Mouse (Mus musculus) liver, embryonic 15.5 days (tissue): Measurements from ENCODE around the gene Pbx4. TPM values are rescaled to one million over a fixed set of nuclear protein-coding genes. Genes with fewer than 3 reads are reported as not detected.

Experiments used
- ATAC-seq: fragments of 200-750 bp; cut with Nextera tagmentation; 2 replicates; pipeline ENCODE4 v1.8.0; 2017; ENCODE audit warnings: moderate number of reproducible peaks, mild to moderate bottlenecking, moderate library complexity; ENCODE audit not compliant: insufficient read depth
- H3K27ac ChIP-seq: fragments of 300-500 bp; sonication (generic); replicated peaks from 2 replicates; pipeline ENCODE4 v1.5.1; 2015; ENCODE audit warnings: mild to moderate bottlenecking, inconsistent platforms
- H3K27me3 ChIP-seq: fragments of 300-500 bp; sonication (generic); 2 replicates; pipeline ENCODE4 v1.6.1; 2015; ENCODE audit warnings: mild to moderate bottlenecking, inconsistent platforms
- H3K36me3 ChIP-seq: fragments of 300-500 bp; sonication (generic); replicated peaks from 2 replicates; pipeline ENCODE4 v1.6.1; 2015; ENCODE audit warnings: moderate library complexity, mild to moderate bottlenecking, inconsistent platforms
- H3K4me1 ChIP-seq: fragments of 300-500 bp; sonication (generic); replicated peaks from 2 replicates; pipeline ENCODE4 v1.6.1; 2015; ENCODE audit warnings: inconsistent platforms
- H3K4me2 ChIP-seq: fragments of 300-500 bp; sonication (generic); 2 replicates; pipeline ENCODE4 v1.6.1; 2015; ENCODE audit warnings: moderate library complexity, mild to moderate bottlenecking, inconsistent platforms
- H3K4me3 ChIP-seq: fragments of 300-500 bp; sonication (generic); replicated peaks from 2 replicates; pipeline ENCODE4 v1.5.1; 2015; ENCODE audit warnings: mild to moderate bottlenecking, inconsistent platforms
- H3K9ac ChIP-seq: fragments of 300-500 bp; sonication (generic); 2 replicates; pipeline ENCODE4 v1.6.1; 2015; ENCODE audit warnings: moderate library complexity, mild to moderate bottlenecking, inconsistent platforms
- H3K9me3 ChIP-seq: fragments of 300-500 bp; sonication (generic); replicated peaks from 2 replicates; pipeline ENCODE4 v1.6.1; 2016; ENCODE audit warnings: inconsistent platforms
- WGBS: fragments of 180-500 bp; shearing (Covaris S2); methylation state at CpG from one replicate; pipeline ENCODE4 v1.1.7; 2015; ENCODE audit warnings: mixed read lengths; ENCODE audit not compliant: insufficient replicate concordance; 5-methylcytosine and 5-hydroxymethylcytosine counted together
- polyA plus RNA-seq: library from polyadenylated mRNA; unstranded; fragments of >200 nt; fragmentation: Nextera tagmentation; extraction: Ambion mirVana; gene quantifications from 2 replicates; pipeline ENCODE4 v1.2.1, GENCODE M21; 2015

Gene Pbx4
- polyA plus RNA-seq, 1 experiment from 2014 or later, result 2.0 TPM

- no peaks in the 10 kb centered on the region for H3K27me3 ChIP-seq
- no peak overlapping the region for H3K4me3 ChIP-seq
- 0 out of 2 replicates have a peak, but pooled peaks have one; percentile 23 for ATAC-seq
- H3K9me3 ChIP-seq, result no peaks in the 10 kb centered on the region
- H3K4me2 ChIP-seq, result no peak overlapping the region
- no peak overlapping the region for H3K9ac ChIP-seq
- peaks cover 66% of the 10 kb centered on the region for H3K4me1 ChIP-seq
- WGBS, result 42% methylated on average over 1 of the region's 1 CpGs
- H3K36me3 ChIP-seq, result peaks cover 42% of the 10 kb centered on the region
- peak overlapping the region; percentile 83 for H3K27ac ChIP-seq
These were observed 86.7 kb downstream of the Pbx4 start for GRCm38 (mm10) chr8:69919010-69919409.

GRCm38 (mm10) chr8:69919876-69920662 is 87.8 kb downstream of the Pbx4 start:
- H3K36me3 ChIP-seq, result peaks cover 32% of the 10 kb centered on the region

GRCm38 (mm10) chr8:69921141-69921540 is 88.8 kb downstream of the Pbx4 start:
- peaks cover 26% of the 10 kb centered on the region for H3K36me3 ChIP-seq
- WGBS, result 87% methylated on average over 2 of the region's 2 CpGs
- ATAC-seq, result no peak
- H3K4me1 ChIP-seq, result peaks cover 83% of the 10 kb centered on the region
- peak overlapping the region; percentile 83 for H3K27ac ChIP-seq
- H3K27me3 ChIP-seq, result no peaks in the 10 kb centered on the region
- no peak overlapping the region for H3K4me3 ChIP-seq
- peak overlapping the region; percentile 57 for H3K4me2 ChIP-seq
- no peaks in the 10 kb centered on the region for H3K9me3 ChIP-seq
- H3K9ac ChIP-seq, result no peak overlapping the region

More at GRCm38 (mm10) chr8:69919876-69920662, 87.8 kb downstream of the Pbx4 start:
- peak overlapping the region; percentile 57 for H3K4me2 ChIP-seq
- 27% methylated on average over 11 of the region's 11 CpGs for WGBS
- H3K4me1 ChIP-seq, result peaks cover 76% of the 10 kb centered on the region
- no peaks in the 10 kb centered on the region for H3K27me3 ChIP-seq
- H3K9ac ChIP-seq, result peak overlapping the region; percentile 41
- ATAC-seq, result peak; percentile 75
- H3K9me3 ChIP-seq, result no peaks in the 10 kb centered on the region
- peak overlapping the region; percentile 14; the same call in 1 of the 2 replicates for H3K4me3 ChIP-seq
- peak overlapping the region; percentile 83 for H3K27ac ChIP-seq

Other genes starting within 250 kb of the Pbx4 start
- 6.9 and 7.2 TPM in 2 replicates for gene Zfp868, start 206.9 kb upstream of the Pbx4 start, polyA plus RNA-seq
- 0.44 and 0.54 TPM in 2 replicates for gene Zfp964, start 178.0 kb upstream of the Pbx4 start, polyA plus RNA-seq
- 10.7 and 11.3 TPM in 2 replicates for gene Zfp869, start 121.8 kb upstream of the Pbx4 start, polyA plus RNA-seq
- 2.0 and 2.2 TPM in 2 replicates for gene Zfp963, start 82.5 kb upstream of the Pbx4 start, polyA plus RNA-seq
- gene Gm20422, start 57.6 kb upstream of the Pbx4 start, polyA plus RNA-seq, result 0.62 TPM in 1 of 2 replicates, not detected in the other
- 19.6 and 23.0 TPM in 2 replicates for gene Atp13a1, start 41.3 kb upstream of the Pbx4 start, polyA plus RNA-seq
- 7.4 and 8.5 TPM in 2 replicates for gene Zfp866, start 41.3 kb upstream of the Pbx4 start, polyA plus RNA-seq
- gene Gmip, start 23.8 kb upstream of the Pbx4 start, polyA plus RNA-seq, result 5.7 and 7.5 TPM in 2 replicates
- 0.06 TPM in 2 replicates for gene Lpar2, start 10.1 kb upstream of the Pbx4 start, polyA plus RNA-seq
- gene Cilp2, start 55.2 kb downstream of the Pbx4 start, polyA plus RNA-seq, result 0.03 and 0.06 TPM in 2 replicates
- gene Tssk6, start 69.7 kb downstream of the Pbx4 start, polyA plus RNA-seq, result 2.1 TPM in 2 replicates
- gene Ndufa13, start 70.1 kb downstream of the Pbx4 start, polyA plus RNA-seq, result 89.7 and 96.9 TPM in 2 replicates
- 0.51 and 0.54 TPM in 2 replicates for gene Yjefn3, start 70.2 kb downstream of the Pbx4 start, polyA plus RNA-seq
- 28.0 and 32.2 TPM in 2 replicates for gene Gatad2a, start 163.9 kb downstream of the Pbx4 start, polyA plus RNA-seq
- gene Mau2, start 210.2 kb downstream of the Pbx4 start, polyA plus RNA-seq, result 23.0 and 25.6 TPM in 2 replicates
- gene Sugp1, start 210.3 kb downstream of the Pbx4 start, polyA plus RNA-seq, result 15.3 and 16.2 TPM in 2 replicates
- 1.6 and 2.3 TPM in 2 replicates for gene Tm6sf2, start 240.4 kb downstream of the Pbx4 start, polyA plus RNA-seq